Mouse (Mus musculus) macrophage (primary cell): ENCODE data around the gene Tmem132a. TPM values are rescaled to one million over a fixed set of nuclear protein-coding genes. Genes with fewer than 3 reads are reported as not detected.

Experiments
- H3K27ac ChIP-seq: fragments of 350-480 bp; formaldehyde crosslinking; 2 replicates; pipeline ENCODE4 v1.9.0; 2021
- H3K36me3 ChIP-seq: fragments of 350-480 bp; formaldehyde crosslinking; 2 replicates; pipeline ENCODE4 v1.9.0; 2021; ENCODE audit errors: inconsistent target
- H3K4me3 ChIP-seq: fragments of 350-480 bp; formaldehyde crosslinking; 2 replicates; pipeline ENCODE4 v1.9.0; 2021; ENCODE audit errors: inconsistent target
- H3K79me2 ChIP-seq: fragments of 350-480 bp; formaldehyde crosslinking; 2 replicates; pipeline ENCODE4 v1.9.0; 2021; ENCODE audit errors: inconsistent target
- WGBS: methylation state at CpG from one replicate; pipeline ENCODE4 v1.1.7; 2026; ENCODE audit warnings: inconsistent platforms; ENCODE audit not compliant: missing documents; 5-methylcytosine and 5-hydroxymethylcytosine counted together
- polyA plus RNA-seq: library from polyadenylated mRNA; stranded (reverse); fragments of 250-400 nt; gene quantifications from 3 replicates; pipeline ENCODE4 v1.2.4, GENCODE M21; 2018; ENCODE audit warnings: inconsistent platforms

Tmem132a gene
- polyA plus RNA-seq, 1 experiment from 2014 or later: 22.3 TPM

GRCm38 (mm10) chr19:10866351-10866750 is 3.4 kb downstream of the Tmem132a start:
- H3K36me3 ChIP-seq: no peaks in the 10 kb centered on the region
- no peak overlapping the region for H3K27ac ChIP-seq
- WGBS: 94% methylated on average over 12 of the region's 13 CpGs
- no peaks in the 10 kb centered on the region for H3K79me2 ChIP-seq
- H3K4me3 ChIP-seq: no peak overlapping the region

- Histone ChIP-seq H3K36me3 (peaks cover 33% of the 10 kb centered on the region), H3K79me2 (no peaks in the 10 kb centered on the region), H3K4me3 (no peak overlapping the region), H3K27ac (no peak overlapping the region)
- 90% methylated on average over 17 of the region's 22 CpGs for WGBS
Measured at GRCm38 (mm10) chr19:10860072-10860497, 9.7 kb downstream of the Tmem132a start.

- Histone ChIP-seq H3K79me2 (peaks cover 8% of the 10 kb centered on the region; the same call in 1 of the 2 replicates), H3K36me3 (peaks cover 66% of the 10 kb centered on the region), H3K27ac (peak overlapping the region; percentile 65), H3K4me3 (no peak overlapping the region)
- WGBS: 23% methylated on average over 2 of the region's 2 CpGs
Measured at GRCm38 (mm10) chr19:10856520-10856919, 13.2 kb downstream of the Tmem132a start.

GRCm38 (mm10) chr19:10855422-10855821 is 14.3 kb downstream of the Tmem132a start:
- Histone ChIP-seq H3K27ac (peak overlapping the region; percentile 65), H3K79me2 (peaks cover 19% of the 10 kb centered on the region; the same call in 1 of the 2 replicates), H3K36me3 (peaks cover 76% of the 10 kb centered on the region), H3K4me3 (no peak overlapping the region)
- WGBS: 75% methylated on average over 2 of the region's 3 CpGs

GRCm38 (mm10) chr19:10847311-10848087 is 22.2 kb downstream of the Tmem132a start:
- Histone ChIP-seq H3K27ac (no peak overlapping the region), H3K4me3 (no peak overlapping the region), H3K79me2 (peaks cover 98% of the 10 kb centered on the region), H3K36me3 (peaks cover 64% of the 10 kb centered on the region)
- 96% methylated on average over 2 of the region's 3 CpGs for WGBS

- peaks cover 51% of the 10 kb centered on the region for H3K36me3 ChIP-seq
- H3K27ac ChIP-seq: no peak overlapping the region
- H3K4me3 ChIP-seq: peak overlapping the region; percentile 61; the same call in 1 of the 2 replicates
- WGBS: 94% methylated on average over 6 of the region's 7 CpGs
- H3K79me2 ChIP-seq: peaks cover 88% of the 10 kb centered on the region
Measured at GRCm38 (mm10) chr19:10846150-10846549, 23.6 kb downstream of the Tmem132a start.

- H3K79me2 ChIP-seq: peaks cover 81% of the 10 kb centered on the region
- H3K27ac ChIP-seq: no peak overlapping the region
- 49% methylated on average over 3 of the region's 3 CpGs for WGBS
- H3K4me3 ChIP-seq: peak overlapping the region; percentile 61
- peaks cover 44% of the 10 kb centered on the region for H3K36me3 ChIP-seq
Measured at GRCm38 (mm10) chr19:10845454-10845853, 24.3 kb downstream of the Tmem132a start.

- Histone ChIP-seq H3K4me3 (peak overlapping the region; percentile 61), H3K36me3 (peaks cover 37% of the 10 kb centered on the region), H3K27ac (peak overlapping the region; percentile 100), H3K79me2 (peaks cover 69% of the 10 kb centered on the region)
- WGBS: 83% methylated on average over 2 of the region's 5 CpGs
Measured at GRCm38 (mm10) chr19:10844206-10844605, 25.5 kb downstream of the Tmem132a start.

- Histone ChIP-seq H3K36me3 (peaks cover 26% of the 10 kb centered on the region), H3K27ac (peak overlapping the region; percentile 100), H3K4me3 (peak overlapping the region; percentile 61), H3K79me2 (peaks cover 56% of the 10 kb centered on the region)
- WGBS: 41% methylated on average over 24 of the region's 24 CpGs
Measured at GRCm38 (mm10) chr19:10842914-10843313, 26.8 kb downstream of the Tmem132a start.

GRCm38 (mm10) chr19:10841721-10842626 is 27.8 kb downstream of the Tmem132a start:
- Histone ChIP-seq H3K36me3 (peaks cover 16% of the 10 kb centered on the region), H3K4me3 (peak overlapping the region; percentile 61), H3K79me2 (peaks cover 46% of the 10 kb centered on the region), H3K27ac (peak overlapping the region; percentile 100)
- WGBS: 1% methylated on average over 16 of the region's 16 CpGs

- Histone ChIP-seq H3K79me2 (peaks cover 19% of the 10 kb centered on the region), H3K27ac (no peak within 1 kb of the TSS), H3K4me3 (no peak within 1 kb of the TSS), H3K36me3 (no peaks in the 10 kb centered on the region)
- WGBS: 88% methylated on average over 15 of the region's 15 CpGs
Measured at GRCm38 (mm10) chr19:10839010-10839892, 30.5 kb downstream of the Tmem132a start, which contains the start of gene Slc15a3. Slc15a3 (plus strand) TSS chr19:10839727.

- Histone ChIP-seq H3K36me3 (no peaks in the 10 kb centered on the region), H3K27ac (no peak overlapping the region), H3K79me2 (no peaks in the 10 kb centered on the region), H3K4me3 (no peak overlapping the region)
- 100% methylated on average over 3 of the region's 3 CpGs for WGBS
Measured at GRCm38 (mm10) chr19:10835671-10836070, 34.1 kb downstream of the Tmem132a start.

- H3K79me2 ChIP-seq: no peaks in the 10 kb centered on the region
- no peak overlapping the region for H3K4me3 ChIP-seq
- H3K36me3 ChIP-seq: no peaks in the 10 kb centered on the region
- H3K27ac ChIP-seq: peak overlapping the region; percentile 29
- WGBS: 74% methylated on average over 2 of the region's 3 CpGs
Measured at GRCm38 (mm10) chr19:10833611-10834010, 36.1 kb downstream of the Tmem132a start.

GRCm38 (mm10) chr19:10832030-10832429 is 37.7 kb downstream of the Tmem132a start:
- H3K4me3 ChIP-seq: no peak overlapping the region
- no peaks in the 10 kb centered on the region for H3K79me2 ChIP-seq
- WGBS: 69% methylated on average over 3 of the region's 3 CpGs
- H3K36me3 ChIP-seq: no peaks in the 10 kb centered on the region
- H3K27ac ChIP-seq: peak overlapping the region; percentile 25
